Mouse (Mus musculus) C2C12 (cell line): ENCODE results near the gene Herc2. TPM values are rescaled to one million over a fixed set of nuclear protein-coding genes. Genes with fewer than 3 reads are reported as not detected.
"Not testable (repeated sequence)": the region's sequence is repeated elsewhere in the genome, so short reads cannot be mapped to it uniquely, and the experiment has no call there.

Experiments used
- H3K27me3 ChIP-seq: one replicate; pipeline ENCODE4 v1.6.1; 2011; ENCODE audit not compliant: control insufficient read depth, insufficient read depth, insufficient read length
- H3K36me3 ChIP-seq: one replicate; pipeline ENCODE4 v1.6.1; 2011; ENCODE audit not compliant: control insufficient read depth, insufficient read depth
- H3K4me3 ChIP-seq: one replicate; pipeline ENCODE4 v1.5.1; 2011; ENCODE audit warnings: mild to moderate bottlenecking, control low read depth; ENCODE audit not compliant: poor library complexity, insufficient read depth, severe bottlenecking
- H3K79me2 ChIP-seq: one replicate; pipeline ENCODE4 v1.6.1; 2011; ENCODE audit not compliant: control insufficient read depth, insufficient read depth
- H3K79me3 ChIP-seq: one replicate; pipeline ENCODE4 v1.6.1; 2011; ENCODE audit warnings: low read depth, control low read depth
- H3ac ChIP-seq: one replicate; pipeline ENCODE3; 2011; ENCODE audit warnings: low read depth; ENCODE audit not compliant: control insufficient read depth, insufficient read length
- CEBPB ChIP-seq: IDR thresholded peaks from one replicate; pipeline ENCODE4 v1.6.1; 2011; ENCODE audit warnings: low read depth, mild to moderate bottlenecking, control low read depth, moderate library complexity
- CTCF ChIP-seq: IDR thresholded peaks from one replicate; pipeline ENCODE4 v1.5.1; 2011; ENCODE audit not compliant: control insufficient read depth, insufficient read depth, insufficient read length
- FOSL1 ChIP-seq: IDR thresholded peaks from one replicate; pipeline ENCODE4 v1.8.0; 2011; ENCODE audit warnings: mild to moderate bottlenecking, low read length; ENCODE audit not compliant: poor library complexity, insufficient read depth, severe bottlenecking
- MAX ChIP-seq: IDR thresholded peaks from one replicate; pipeline ENCODE4 v1.6.1; 2011; ENCODE audit warnings: mild to moderate bottlenecking, control low read depth
- MYOD1 ChIP-seq: IDR thresholded peaks from one replicate; pipeline ENCODE4 v1.6.1; 2011; ENCODE audit warnings: low read depth; ENCODE audit not compliant: control insufficient read depth, insufficient read length
- MYOG ChIP-seq: IDR thresholded peaks from one replicate; pipeline ENCODE4 v1.6.1; 2011; ENCODE audit not compliant: control insufficient read depth, insufficient read length; ENCODE audit errors: extremely low read depth
- USF1 ChIP-seq: IDR thresholded peaks from one replicate; pipeline ENCODE4 v1.6.1; 2011; ENCODE audit warnings: low read depth, mild to moderate bottlenecking, control low read depth, moderate library complexity
- long read RNA-seq, 2 experiments: library from polyadenylated mRNA; unstranded; transcript quantifications; one replicate each; pipeline ENCODE4 v2.0.0; 2019 to 2020
- polyA plus RNA-seq: library from polyadenylated mRNA; unstranded; fragments of >200 nt; fragmentation: generic; extraction: Trizol; gene quantifications from one replicate; pipeline ENCODE4 v1.2.1, GENCODE M21; 2012; ENCODE audit warnings: missing spikeins

Gene Herc2
- 8.8 TPM for polyA plus RNA-seq
- long read RNA-seq, experiment 1, partial matches to known transcripts = 8 of 10 reads
- long read RNA-seq, experiment 1, other reads (novel, unspliced or antisense) = 2 of 10 reads
- long read RNA-seq, experiment 2, partial matches to known transcripts = 22 of 24 reads
- long read RNA-seq, experiment 2, other reads (novel, unspliced or antisense) = 2 of 24 reads

- H3K27me3 ChIP-seq = no peaks in the 10 kb centered on the region
- no peaks in the 10 kb centered on the region for H3K36me3 ChIP-seq
- H3K79me2 ChIP-seq = peaks cover 42% of the 10 kb centered on the region
- peak within 1 kb of the TSS; percentile 38 for H3K4me3 ChIP-seq
- no peak for TF ChIP-seq MYOD1
- TF ChIP-seq MYOG = no peak
- no peak for TF ChIP-seq CEBPB
- no peak for TF ChIP-seq CTCF
- no peak for TF ChIP-seq FOSL1
- peak within 1 kb of the TSS; percentile 86 for H3ac ChIP-seq
- peaks cover 22% of the 10 kb centered on the region for H3K79me3 ChIP-seq
Measured at GRCm38 (mm10) chr7:56049831-56050321, at the start of gene Herc2. Herc2 (plus strand) TSS chr7:56050196.

GRCm38 (mm10) chr7:56010318-56011017, 39.5 kb upstream of the Herc2 start:
- Histone ChIP-seq H3ac (no peak overlapping the region), H3K27me3 (no peaks in the 10 kb centered on the region), H3K79me3 (no peaks in the 10 kb centered on the region), H3K36me3 (no peaks in the 10 kb centered on the region), H3K79me2 (no peaks in the 10 kb centered on the region), H3K4me3 (no peak overlapping the region)
- no peak for TF ChIP-seq MAX

- TF ChIP-seq FOSL1 (no peak), MYOD1 (no peak), MAX (no peak), CTCF (no peak), CEBPB (no peak), MYOG (no peak), USF1 (no peak)
- H3K36me3 ChIP-seq = no peaks in the 10 kb centered on the region
- H3ac ChIP-seq = no peak overlapping the region
- H3K79me3 ChIP-seq = no peaks in the 10 kb centered on the region
- no peaks in the 10 kb centered on the region for H3K27me3 ChIP-seq
- no peaks in the 10 kb centered on the region for H3K79me2 ChIP-seq
- H3K4me3 ChIP-seq = no peak overlapping the region
Measured at GRCm38 (mm10) chr7:56011018-56011333, 39.0 kb upstream of the Herc2 start.

GRCm38 (mm10) chr7:56013261-56014001, 36.6 kb upstream of the Herc2 start:
- no peaks in the 10 kb centered on the region for H3K27me3 ChIP-seq
- H3K79me2 ChIP-seq = no peaks in the 10 kb centered on the region
- TF ChIP-seq MAX (no peak), MYOG (no peak), CEBPB (no peak), MYOD1 (no peak), USF1 (no peak), CTCF (no peak), FOSL1 (no peak)

GRCm38 (mm10) chr7:56014002-56014702, 35.8 kb upstream of the Herc2 start:
- not testable (repeated sequence) for H3K79me2 ChIP-seq, H3K4me3 ChIP-seq, H3K36me3 ChIP-seq, H3K27me3 ChIP-seq, H3K79me3 ChIP-seq, H3ac ChIP-seq

More at GRCm38 (mm10) chr7:56013261-56014001, 36.6 kb upstream of the Herc2 start:
- Histone ChIP-seq H3K79me3 (no peaks in the 10 kb centered on the region), H3K36me3 (no peaks in the 10 kb centered on the region), H3K4me3 (no peak overlapping the region), H3ac (no peak overlapping the region)

- H3ac ChIP-seq = no peak overlapping the region
- TF ChIP-seq USF1 = no peak
- no peak for TF ChIP-seq MAX
- no peak for TF ChIP-seq CTCF
- no peak for TF ChIP-seq FOSL1
- TF ChIP-seq MYOD1 = no peak
- no peak for TF ChIP-seq CEBPB
- TF ChIP-seq MYOG = no peak
Measured at GRCm38 (mm10) chr7:56015172-56015571, 34.8 kb upstream of the Herc2 start.

More at GRCm38 (mm10) chr7:56015172-56015571, 34.8 kb upstream of the Herc2 start:
- Histone ChIP-seq H3K79me2 (no peaks in the 10 kb centered on the region), H3K79me3 (no peaks in the 10 kb centered on the region), H3K36me3 (no peaks in the 10 kb centered on the region), H3K4me3 (no peak overlapping the region), H3K27me3 (no peaks in the 10 kb centered on the region)
